19 mouse cellular contexts compared by ENCODE assay signal in genomic region chr4:53781396-53781795, GRCm38 (mm10). TPM values are rescaled to one million over a fixed set of nuclear protein-coding genes. Genes with fewer than 3 reads are reported as not detected.
"Had no signal": no experiment of that assay in that cellular context is flagged by ENCODE, and none has a peak within 500 bp of the region (broad histone marks: within the 10 kb centered on the region; RNA-seq: fewer than 3 reads in every experiment).

No protein-coding gene starts in this region.

- H3K36me3 ChIP-seq: liver, embryonic 13.5 days; liver, embryonic 15.5 days; lung, embryonic 15.5 days; neural tube, embryonic 12.5 days; stomach, embryonic 15.5 days had no signal

- H3K4me2 ChIP-seq: liver, embryonic 11.5 days; liver, embryonic 13.5 days; liver, embryonic 15.5 days; lung, embryonic 15.5 days had no signal

- H3K4me1 ChIP-seq: liver, embryonic 13.5 days; liver, embryonic 15.5 days; stomach, embryonic 15.5 days had no signal

- H3K27ac ChIP-seq: liver, embryonic 13.5 days; liver, embryonic 15.5 days; lung, embryonic 15.5 days; macrophage; neural tube, embryonic 12.5 days; stomach, embryonic 15.5 days; stomach, postnatal 0 days had no signal

- ATAC-seq: liver, postnatal 0 days; lung, postnatal 0 days had no signal

- H3K4me3 ChIP-seq: liver, embryonic 13.5 days; liver, embryonic 15.5 days; lung, embryonic 15.5 days; megakaryocyte, embryonic 14.5 days; neural tube, embryonic 12.5 days; stomach, embryonic 15.5 days had no signal

- H3K9me3 ChIP-seq: liver, embryonic 13.5 days; liver, embryonic 15.5 days; lung, embryonic 15.5 days; megakaryocyte, embryonic 14.5 days; neural tube, embryonic 12.5 days; stomach, embryonic 15.5 days had no signal

- DNase-seq: liver, embryonic 13.5 days; liver, postnatal 0 days; lung, adult 2 months; lung, postnatal 14 days; lung, postnatal 36 days; right cerebral cortex, postnatal 14 days; thymus, adult 2 months; thymus, postnatal 25 days; thymus, postnatal 4 days had no signal

- H3K9ac ChIP-seq: liver, embryonic 13.5 days; liver, embryonic 15.5 days; liver, postnatal 0 days; lung, embryonic 15.5 days; neural tube, embryonic 12.5 days; stomach, embryonic 15.5 days had no signal

RNA-seq across cellular contexts. Expression of gene Tal2, which starts 1.9 kb away (rescaled TPM):
- polyA plus RNA-seq: liver, embryonic 11.5 days; liver, embryonic 13.5 days; liver, embryonic 15.5 days; liver, postnatal 0 days; spleen, adult 2 months had no signal
